Mouse (Mus musculus) erythroblast, embryonic 14.5 days (primary cell): ENCODE results near the gene Txndc9.

ENCODE experiments used
- GATA1 ChIP-seq: IDR thresholded peaks from 2 replicates; pipeline ENCODE4 v1.6.1; 2012; ENCODE audit warnings: low read length, inconsistent platforms, mixed read lengths
- TAL1 ChIP-seq: IDR thresholded peaks from 3 replicates; pipeline ENCODE4 v1.6.1; 2012; ENCODE audit warnings: low read length, inconsistent platforms, mixed read lengths

- no peak for TF ChIP-seq GATA1
- no peak for TF ChIP-seq TAL1
These were observed 33.7 kb upstream of the Txndc9 start for GRCm38 (mm10) chr1:38031391-38031790.
